Mouse (Mus musculus) brain, adult 2 months (tissue): ENCODE data around the gene Pcyt1a.
A peak's percentile ranks its signal among the peaks of the same experiment; 100 is the strongest.

Experiments
- DNase-seq: peaks from one replicate; pipeline ENCODE4 v3.0.0; 2011; ENCODE audit warnings: low read depth, low spot score

Pcyt1a gene

DNA sequence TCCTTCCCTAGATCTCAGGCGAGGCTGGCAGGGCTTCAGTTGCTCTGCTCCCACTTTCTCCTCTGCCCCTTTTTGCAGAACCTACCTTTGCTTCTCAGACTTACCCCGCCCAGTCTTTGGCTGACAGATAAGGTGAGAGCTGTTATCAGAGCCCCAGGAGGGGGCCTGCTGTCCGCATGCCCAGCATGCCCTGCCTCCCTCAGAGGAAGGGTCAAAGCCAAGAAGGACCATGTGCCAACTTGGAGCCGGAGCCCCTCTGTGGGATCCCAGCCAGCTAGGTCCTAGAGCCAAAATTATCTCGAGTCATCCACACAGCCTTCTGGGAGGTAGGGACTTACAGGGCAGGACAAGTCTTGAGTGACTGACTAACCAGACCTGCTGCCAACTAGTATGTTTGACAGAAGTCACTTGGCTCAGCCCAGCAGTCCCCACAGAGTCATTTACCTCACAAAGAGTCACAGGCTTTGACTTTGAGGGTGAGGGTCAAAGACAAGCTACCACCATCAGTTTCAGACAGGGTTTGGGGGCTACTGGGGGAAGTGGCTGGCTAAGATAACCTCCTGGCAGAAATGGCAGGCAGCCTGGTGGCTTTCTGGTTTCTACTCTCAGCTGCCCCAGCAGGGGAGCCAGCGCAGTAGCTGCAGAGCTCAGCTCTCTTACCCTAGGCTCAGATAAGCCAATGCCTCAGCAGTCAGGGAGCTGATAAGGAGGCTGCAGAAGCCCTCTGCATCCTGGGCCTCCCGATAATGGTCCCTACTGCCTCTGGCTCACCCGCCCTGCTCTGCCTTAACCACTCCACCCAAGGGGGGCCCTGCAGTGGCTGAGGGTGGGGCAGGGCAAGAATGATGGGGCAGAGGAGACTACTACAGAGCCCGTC is 78.6 kb downstream of the Pcyt1a start:
- no peak for DNase-seq

DNA sequence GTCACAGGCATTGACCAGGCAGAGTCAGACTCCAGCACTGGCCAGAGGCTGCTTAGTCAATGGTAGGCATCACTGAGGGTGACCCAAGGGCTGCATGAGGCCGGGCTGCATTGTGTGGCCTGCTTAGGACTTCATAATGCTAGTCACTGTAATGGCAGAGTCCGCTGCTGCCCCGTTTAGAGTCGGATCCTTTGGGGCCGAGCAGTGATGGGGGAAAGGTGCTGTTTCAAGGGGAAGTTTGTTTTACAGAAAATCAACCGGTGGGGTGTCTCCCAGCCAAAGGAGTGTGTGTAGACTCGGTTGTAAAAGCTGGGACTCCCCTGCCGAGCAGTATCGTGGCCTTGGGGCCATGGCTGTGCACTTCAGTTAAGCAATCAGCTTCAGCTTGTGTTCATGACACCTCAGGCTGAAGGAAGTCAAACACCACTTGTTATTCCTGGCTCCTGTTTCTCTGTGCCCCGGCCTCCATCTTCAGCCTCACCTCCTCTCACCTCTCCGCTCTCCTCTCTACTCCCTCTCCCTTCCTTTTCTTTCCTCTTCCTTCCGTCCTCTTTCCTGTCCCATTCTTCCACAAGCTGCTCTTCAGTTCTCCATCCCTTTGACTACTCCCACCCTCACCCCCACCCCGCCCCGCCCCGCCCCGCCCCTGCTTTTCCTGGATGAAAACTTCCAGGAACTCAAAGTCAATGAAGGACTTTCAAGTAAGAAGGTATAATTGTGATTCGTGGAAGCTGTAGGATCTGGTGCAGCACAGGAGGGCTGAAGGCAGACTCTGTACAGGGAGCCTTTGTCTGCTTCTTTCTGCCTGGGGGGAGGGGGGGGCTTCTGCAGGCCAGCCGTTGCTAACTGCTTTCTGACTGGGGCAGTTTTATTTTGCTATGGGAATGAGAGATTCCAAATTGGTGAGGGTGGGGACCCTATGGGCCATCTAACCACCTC is 79.9 kb downstream of the Pcyt1a start:
- no peak for DNase-seq

DNA sequence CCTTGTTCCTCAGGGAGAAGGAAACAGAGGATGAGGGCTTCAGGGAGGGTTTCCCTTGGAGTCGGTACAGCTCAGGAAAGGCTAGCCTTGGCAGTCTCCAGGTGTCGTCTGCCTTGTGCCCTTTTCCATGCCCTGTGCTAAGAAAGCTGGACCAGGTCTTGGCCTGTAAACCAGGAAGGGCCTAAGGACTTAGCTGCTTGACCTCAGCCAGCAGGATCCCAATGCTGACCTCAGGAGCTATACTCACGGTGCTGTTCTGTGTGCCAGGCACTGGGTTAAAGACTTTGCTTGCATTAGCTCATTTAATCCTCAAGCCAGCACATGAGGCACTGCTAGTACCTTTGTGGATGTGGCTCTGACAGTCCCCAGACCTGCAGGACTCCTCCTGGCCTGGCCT is 80.6 kb downstream of the Pcyt1a start:
- no peak for DNase-seq

DNA sequence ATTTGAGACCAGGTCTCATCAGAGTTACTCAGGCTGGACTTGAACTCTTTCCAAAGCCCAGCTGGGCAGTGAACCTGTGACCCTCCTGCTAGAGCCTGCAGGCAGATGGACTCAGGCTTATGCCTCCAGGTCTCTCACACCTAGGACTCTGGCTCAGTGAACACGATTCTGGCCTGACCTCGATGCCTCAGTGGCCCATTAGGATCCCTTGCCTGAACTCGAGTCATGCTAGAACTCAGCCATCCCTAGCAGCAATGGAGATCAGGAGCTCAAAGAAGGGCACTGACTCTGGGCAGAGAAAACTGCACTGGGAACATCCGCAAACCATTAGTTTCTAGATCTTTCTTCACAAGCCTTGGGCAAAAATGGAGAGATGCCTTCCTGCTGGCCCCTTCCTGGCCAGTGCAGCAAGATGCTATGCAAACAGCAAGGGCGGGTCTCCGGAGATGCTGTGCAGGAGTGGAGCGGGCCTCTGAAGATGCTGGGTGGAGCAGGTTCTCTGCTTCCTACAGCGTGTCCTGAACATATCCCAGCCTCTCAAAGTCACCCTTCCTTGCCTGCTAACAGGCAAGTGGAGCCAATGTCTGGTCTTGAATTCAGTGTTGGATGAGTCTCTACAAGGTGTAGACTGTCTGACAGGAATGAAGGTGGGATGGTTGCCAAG is 81.2 kb downstream of the Pcyt1a start:
- DNase-seq = no peak

- no peak for DNase-seq
Measured at GRCm38 (mm10) chr16:32512921-32513320, 82.2 kb downstream of the Pcyt1a start.

DNA sequence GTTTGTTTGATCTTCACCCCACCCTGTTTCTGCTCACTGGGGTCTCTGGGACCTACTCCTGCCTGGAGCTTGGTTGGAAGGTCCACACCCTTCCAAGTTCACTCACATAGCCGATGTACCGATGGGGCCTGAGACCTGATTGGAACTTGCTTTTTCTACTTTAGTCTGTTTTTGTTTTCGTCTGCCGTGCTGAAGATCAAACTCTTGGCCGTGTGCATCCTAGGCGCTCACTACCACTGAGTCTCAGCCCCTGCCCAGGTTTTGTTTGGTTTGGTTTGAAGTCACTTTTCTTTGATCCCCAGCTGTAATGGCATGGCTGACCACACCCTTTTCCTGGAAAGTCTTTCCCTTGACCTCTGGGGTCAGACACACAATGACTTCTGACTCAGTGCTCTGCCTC is 82.7 kb downstream of the Pcyt1a start:
- DNase-seq = no peak

DNA sequence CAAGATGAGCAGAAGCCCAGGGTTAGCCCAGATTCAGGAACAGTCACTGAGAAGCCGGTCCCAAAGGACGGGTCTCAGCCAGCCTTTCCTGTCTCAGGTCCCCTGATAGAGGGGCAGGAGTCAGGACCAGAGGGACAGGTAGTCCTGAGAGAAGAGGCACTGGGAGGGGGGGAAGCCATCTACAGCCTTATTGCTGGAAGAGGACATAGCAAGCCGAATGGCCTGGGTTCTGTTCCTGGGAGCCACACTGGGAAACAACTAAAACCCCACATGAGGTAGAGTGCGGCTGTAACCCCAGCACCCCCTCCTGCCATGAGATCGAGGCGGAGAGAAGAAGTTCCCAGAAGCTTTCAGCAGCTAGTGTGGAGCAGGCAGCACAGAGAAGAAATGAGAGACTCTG is 83.2 kb downstream of the Pcyt1a start:
- no peak for DNase-seq

DNA sequence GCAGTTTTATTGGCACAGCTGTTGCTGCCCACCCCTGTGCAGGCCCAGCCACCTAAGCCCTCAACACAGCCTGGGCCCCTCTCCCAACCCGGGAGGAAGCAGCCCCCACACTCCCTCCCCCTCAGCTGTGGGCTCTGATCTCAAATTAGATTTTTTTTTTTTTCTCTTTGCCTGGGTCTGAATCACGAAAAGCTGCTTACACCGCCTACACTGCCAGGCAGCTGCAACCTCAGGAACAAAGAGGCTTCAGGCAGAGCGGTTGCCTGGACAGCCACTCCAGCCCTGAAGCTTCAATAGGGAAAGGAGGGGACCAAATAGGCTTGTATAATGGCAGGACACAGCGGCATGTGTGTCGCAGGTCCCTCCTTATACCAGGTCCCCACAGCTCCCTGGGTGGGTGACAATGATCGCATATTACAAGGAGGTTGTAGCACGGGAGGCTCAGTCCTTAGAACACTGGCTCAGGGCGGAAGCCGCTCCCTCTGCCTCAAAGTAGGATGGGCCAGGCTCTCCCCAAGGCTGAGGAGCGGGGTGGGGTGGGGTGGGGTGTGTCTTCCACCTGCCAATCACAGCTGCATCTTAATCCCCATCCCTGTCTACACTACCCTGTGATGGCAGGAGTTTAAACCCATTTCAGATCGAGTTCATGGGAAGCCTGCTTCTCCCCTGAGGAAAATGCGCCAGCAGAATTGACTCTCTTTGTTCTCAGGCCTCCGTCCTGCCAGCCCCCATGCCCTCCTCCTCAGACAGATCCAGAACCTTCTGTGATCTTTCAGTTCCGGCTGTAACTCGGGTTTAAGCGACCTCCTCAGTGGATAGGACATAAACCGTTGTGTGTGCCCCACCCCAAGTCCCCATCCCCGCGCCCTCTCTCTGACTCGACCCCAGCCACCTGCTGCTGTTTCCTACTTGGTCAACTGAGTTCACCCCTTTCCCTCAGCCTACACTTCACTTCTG is 85.6 kb downstream of the Pcyt1a start:
- DNase-seq = peak; percentile 94

GRCm38 (mm10) chr16:32517785-32518481 is 87.2 kb downstream of the Pcyt1a start:
- no peak for DNase-seq

DNA sequence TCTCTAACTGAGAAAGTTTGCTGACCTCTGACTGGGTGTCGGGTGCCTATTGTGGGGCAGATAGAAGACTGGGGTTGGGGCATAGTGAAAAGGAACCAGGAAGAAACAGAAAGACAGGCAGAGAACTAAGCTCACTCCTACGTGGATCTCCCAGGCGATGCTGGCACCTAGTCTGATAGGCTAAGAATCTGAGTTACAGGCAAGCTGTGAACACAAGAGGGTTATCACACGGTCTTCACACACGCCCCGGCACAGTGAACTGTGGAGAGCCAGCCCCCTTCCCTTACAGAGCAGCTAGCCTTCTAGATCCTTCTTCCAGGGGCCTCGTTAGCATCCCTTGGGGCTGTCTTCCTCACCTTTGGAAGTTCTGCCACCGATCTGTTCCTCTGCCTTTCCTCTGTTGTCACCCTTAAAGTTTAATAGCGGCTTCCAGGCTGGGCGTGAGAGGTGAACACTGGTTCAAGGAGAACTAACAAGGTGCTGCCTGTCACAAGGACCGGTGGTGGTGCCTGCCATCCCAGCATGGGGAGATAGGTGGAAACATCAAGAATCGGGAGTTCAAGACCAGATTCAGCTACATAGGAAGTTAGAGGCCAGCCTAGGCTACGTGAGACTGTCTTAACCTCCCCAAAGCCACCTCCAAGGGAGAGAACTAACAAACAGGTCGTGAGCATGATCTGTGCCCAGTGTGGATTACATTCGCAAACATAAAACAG is 89.1 kb downstream of the Pcyt1a start:
- no peak for DNase-seq

GRCm38 (mm10) chr16:32520372-32520748 is 89.6 kb downstream of the Pcyt1a start:
- DNase-seq = no peak

GRCm38 (mm10) chr16:32522578-32523194 is 92.0 kb downstream of the Pcyt1a start:
- no peak for DNase-seq

DNA sequence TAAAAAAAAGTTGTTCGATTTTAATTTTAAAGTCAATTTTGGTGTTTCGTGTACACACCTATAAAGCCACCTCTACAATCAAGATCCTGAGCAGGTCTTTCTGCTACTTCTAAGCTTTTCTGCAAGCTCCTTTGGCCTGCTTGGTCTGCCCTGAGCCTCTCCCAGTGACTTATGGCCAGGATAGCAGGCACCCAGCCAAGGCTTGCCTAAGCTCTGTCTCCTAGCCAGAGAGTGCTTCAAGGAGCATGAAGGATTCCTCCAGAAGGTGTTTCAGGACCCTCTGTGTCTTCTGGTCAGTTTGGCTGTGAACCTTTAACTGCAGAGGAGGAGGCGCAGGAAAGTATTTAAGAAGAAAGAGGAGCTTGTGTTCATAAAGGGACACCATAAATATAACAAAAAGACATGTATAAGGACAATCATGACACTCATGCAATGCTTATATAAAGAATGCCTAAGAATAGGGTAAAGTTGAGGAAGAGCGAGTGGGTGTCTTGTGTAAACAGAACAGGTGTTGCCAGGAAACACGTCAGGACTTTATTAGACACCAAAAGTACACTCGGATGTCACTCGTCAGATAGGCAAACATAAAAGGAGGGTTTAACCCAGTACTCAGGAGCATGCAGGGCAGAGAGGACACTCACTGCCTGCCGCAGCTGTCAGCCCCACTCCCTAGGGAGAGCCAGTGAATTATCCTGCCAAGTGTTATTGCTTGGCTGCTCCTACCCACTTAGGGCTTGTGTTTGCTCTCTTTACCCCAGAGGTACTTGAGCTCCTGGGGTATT is 92.9 kb downstream of the Pcyt1a start:
- DNase-seq = peak; percentile 53

GRCm38 (mm10) chr16:32524244-32524615 is 93.5 kb downstream of the Pcyt1a start:
- peak; percentile 49 for DNase-seq
